Mouse (Mus musculus): ENCODE results near the gene Castor1.
"Not testable (repeated sequence)": the region's sequence is repeated elsewhere in the genome, so short reads cannot be mapped to it uniquely, and the experiment has no call there.

The Castor1 gene

GRCm38 (mm10) chr11:4217914-4218629, at the start of gene Castor1:
Castor1 (plus strand) TSS chr11:4218225.
- DNase-seq (ENCODE audit: low spot score): peak; percentile 80

GRCm38 (mm10) chr11:4174586-4174985, 43.4 kb upstream of the Castor1 start:
- DNase-seq (ENCODE audit: low spot score): no peak

GRCm38 (mm10) chr11:4177716-4178115, 40.3 kb upstream of the Castor1 start:
- DNase-seq (ENCODE audit: low spot score): no peak

GRCm38 (mm10) chr11:4182061-4182460, 36.0 kb upstream of the Castor1 start:
- DNase-seq (ENCODE audit: low spot score): no peak

GRCm38 (mm10) chr11:4183511-4183910, 34.5 kb upstream of the Castor1 start:
- DNase-seq (ENCODE audit: low spot score): no peak

GRCm38 (mm10) chr11:4184251-4184952, 33.6 kb upstream of the Castor1 start:
- no peak for DNase-seq (ENCODE audit: low spot score)

GRCm38 (mm10) chr11:4185480-4185879, 32.5 kb upstream of the Castor1 start:
- not testable (repeated sequence) for DNase-seq (ENCODE audit: low spot score)

- peak; percentile 97 for DNase-seq (ENCODE audit: low spot score)
Observed at GRCm38 (mm10) chr11:4186486-4187317, 31.3 kb upstream of the Castor1 start, which contains the start of gene Tbc1d10a. Tbc1d10a (plus strand) TSS chr11:4186789.

GRCm38 (mm10) chr11:4187318-4187700, 30.7 kb upstream of the Castor1 start:
- DNase-seq (ENCODE audit: low spot score): no peak

- no peak for DNase-seq (ENCODE audit: low spot score)
Observed at GRCm38 (mm10) chr11:4189182-4189581, 28.8 kb upstream of the Castor1 start.

GRCm38 (mm10) chr11:4190677-4191076, 27.3 kb upstream of the Castor1 start:
- no peak for DNase-seq (ENCODE audit: low spot score)

GRCm38 (mm10) chr11:4192757-4193156, 25.3 kb upstream of the Castor1 start:
- DNase-seq (ENCODE audit: low spot score): no peak

- no peak for DNase-seq (ENCODE audit: low spot score)
Observed at GRCm38 (mm10) chr11:4193420-4193819, 24.6 kb upstream of the Castor1 start.

- DNase-seq (ENCODE audit: low spot score): no peak
Observed at GRCm38 (mm10) chr11:4195597-4196031, 22.4 kb upstream of the Castor1 start.

GRCm38 (mm10) chr11:4196636-4197035, 21.4 kb upstream of the Castor1 start:
- DNase-seq (ENCODE audit: low spot score): no peak

- DNase-seq (ENCODE audit: low spot score): no peak
Observed at GRCm38 (mm10) chr11:4197691-4198090, 20.3 kb upstream of the Castor1 start.

GRCm38 (mm10) chr11:4201981-4202700, 15.9 kb upstream of the Castor1 start:
- no peak for DNase-seq (ENCODE audit: low spot score)

- DNase-seq (ENCODE audit: low spot score): no peak
Observed at GRCm38 (mm10) chr11:4202995-4203704, 14.9 kb upstream of the Castor1 start.

- DNase-seq (ENCODE audit: low spot score): no peak
Observed at GRCm38 (mm10) chr11:4203705-4204074, 14.3 kb upstream of the Castor1 start.

- DNase-seq (ENCODE audit: low spot score): no peak
Observed at GRCm38 (mm10) chr11:4205097-4205655, 12.8 kb upstream of the Castor1 start.

GRCm38 (mm10) chr11:4205951-4206350, 12.1 kb upstream of the Castor1 start:
- no peak for DNase-seq (ENCODE audit: low spot score)
